Mouse (Mus musculus) cerebellum, adult 9-10 months (tissue): ENCODE data around the gene Gvin1.
"Not testable (repeated sequence)": the region's sequence is repeated elsewhere in the genome, so short reads cannot be mapped to it uniquely, and the experiment has no call there.

Source experiments
- DNase-seq: peaks from one replicate; pipeline ENCODE4 v3.0.0; 2022

The Gvin1 gene

GRCm38 (mm10) chr7:106215177-106215576 lies at the start of gene Gvin1:
TSS of gene Gvin1 (minus strand) at chr7:106215326.
- DNase-seq = not testable (repeated sequence)

GRCm38 (mm10) chr7:106251844-106252517 lies 36.9 kb upstream of the Gvin1 start:
- DNase-seq = no peak

GRCm38 (mm10) chr7:106248922-106249321 lies 33.8 kb upstream of the Gvin1 start:
- DNase-seq = no peak

DNA sequence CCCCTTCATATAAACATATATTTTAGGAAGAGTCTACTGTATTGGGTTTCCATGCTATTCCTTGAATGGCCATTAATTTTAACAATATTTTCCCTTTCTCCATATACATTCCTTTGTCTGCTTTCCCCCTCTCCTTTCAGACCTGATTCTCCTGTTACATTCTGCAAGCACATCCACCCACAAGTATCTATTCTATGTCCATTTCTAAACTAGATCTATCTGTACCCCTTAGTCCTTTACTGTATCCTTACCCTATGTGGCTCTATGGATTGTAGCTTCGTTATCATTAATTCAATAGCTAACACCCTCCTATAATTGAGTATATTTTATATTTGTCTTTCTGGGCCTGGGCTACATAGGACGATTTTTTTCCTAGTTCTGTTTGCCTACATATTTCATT lies 33.1 kb upstream of the Gvin1 start:
- no peak for DNase-seq

DNA sequence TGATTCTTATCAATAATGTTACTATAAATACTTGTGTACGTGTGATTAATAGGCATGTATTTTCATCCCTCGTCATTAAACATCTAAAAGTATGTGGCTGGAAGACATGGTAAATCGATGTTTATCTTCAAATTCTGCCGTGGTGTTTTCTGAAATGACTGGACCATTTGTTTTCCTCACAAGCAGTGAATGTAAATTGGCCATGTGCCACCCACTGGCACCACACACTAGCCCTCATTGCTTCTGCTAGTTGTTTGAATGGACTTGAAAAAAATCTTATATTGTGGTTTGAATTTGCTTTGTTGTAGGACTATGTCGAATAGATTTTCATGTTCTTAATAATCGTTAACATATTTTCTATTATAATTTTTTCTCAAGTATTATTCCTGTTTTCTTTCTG lies 30.5 kb upstream of the Gvin1 start:
- DNase-seq = no peak

DNA sequence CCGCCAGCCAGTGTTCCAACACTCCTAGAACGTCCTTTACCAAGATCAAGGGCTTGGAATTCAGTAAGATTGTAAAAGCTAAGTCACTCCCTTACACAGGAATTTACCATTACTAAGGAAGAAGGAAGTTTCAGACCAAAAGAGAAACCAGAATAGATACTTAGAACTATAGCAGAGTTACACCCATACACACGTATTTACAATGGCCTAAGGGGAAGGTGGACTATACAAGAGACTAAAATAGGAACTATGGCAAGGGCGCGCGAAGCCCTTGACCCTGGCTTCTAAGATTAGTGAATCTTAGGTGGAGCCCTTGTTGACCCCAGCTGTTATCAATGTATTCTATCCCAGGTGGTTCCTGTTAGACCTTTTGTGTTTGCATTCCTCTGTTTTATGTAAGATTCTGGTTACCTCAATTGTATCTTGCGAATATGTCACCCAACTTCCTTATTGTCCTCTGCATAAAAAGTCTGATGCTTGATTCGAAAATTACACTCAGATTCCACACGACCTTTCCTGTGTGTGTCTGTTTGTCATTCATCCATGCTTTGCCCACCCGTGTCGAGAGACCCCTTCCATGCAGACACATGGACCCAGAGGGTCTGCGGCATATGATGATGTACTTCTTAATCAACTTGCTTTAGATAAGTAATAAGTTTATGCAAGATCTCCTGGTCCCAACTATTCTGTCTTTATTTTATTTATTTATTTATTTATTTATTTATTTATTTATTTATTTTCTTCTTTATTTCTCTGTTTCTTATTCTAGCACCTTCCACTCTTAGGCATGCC lies 25.6 kb upstream of the Gvin1 start:
- DNase-seq = not testable (repeated sequence)

GRCm38 (mm10) chr7:106237192-106237465 lies 22.0 kb upstream of the Gvin1 start:
- DNase-seq = no peak

DNA sequence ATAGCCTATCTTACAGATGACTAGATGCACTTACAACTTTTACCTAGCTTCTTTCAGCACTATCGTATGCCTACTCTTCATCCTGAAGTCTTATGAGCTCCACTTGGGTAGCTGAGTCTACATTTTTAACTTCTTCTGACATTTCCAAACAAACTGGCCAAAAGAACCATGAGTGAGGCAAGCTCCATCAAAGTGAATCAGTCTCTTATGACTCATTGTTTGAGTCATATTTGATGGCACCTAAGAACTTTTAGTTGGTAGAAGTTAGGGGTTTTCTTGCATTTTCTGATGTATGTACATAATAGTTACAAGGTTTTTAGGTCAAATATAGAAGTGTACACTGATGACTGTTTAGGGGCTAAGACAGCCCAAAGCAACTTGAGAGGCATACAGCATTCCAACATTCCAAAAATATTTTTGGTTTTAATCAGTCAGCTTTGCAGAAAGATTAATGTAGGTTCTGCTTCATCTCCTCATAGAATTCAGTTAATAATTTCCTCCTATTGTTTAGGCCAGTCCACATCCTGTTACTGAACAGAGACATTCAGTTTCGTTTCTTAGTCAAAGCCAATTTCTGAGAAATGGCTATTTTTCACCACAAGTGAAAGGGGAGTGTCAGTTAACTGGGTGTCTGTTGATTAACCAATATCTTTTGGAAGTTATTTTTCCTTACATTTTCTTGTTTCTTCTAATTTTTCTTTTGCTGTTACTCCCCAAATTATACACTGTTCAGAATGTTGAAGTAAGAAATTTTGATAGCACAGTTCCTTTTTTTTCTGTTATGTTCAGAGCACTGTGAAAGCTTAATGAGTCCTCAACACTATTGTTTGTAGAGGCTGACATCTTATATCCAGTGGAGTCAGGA lies 21.4 kb upstream of the Gvin1 start:
- DNase-seq = no peak

- no peak for DNase-seq
These were observed 20.5 kb upstream of the Gvin1 start for GRCm38 (mm10) chr7:106235596-106235995.

- DNase-seq = not testable (repeated sequence)
These were observed 784 bp upstream of the Gvin1 start for GRCm38 (mm10) chr7:106215910-106216309.

- DNase-seq = not testable (repeated sequence)
These were observed 1.4 kb downstream of the Gvin1 start for GRCm38 (mm10) chr7:106213770-106214169.

DNA sequence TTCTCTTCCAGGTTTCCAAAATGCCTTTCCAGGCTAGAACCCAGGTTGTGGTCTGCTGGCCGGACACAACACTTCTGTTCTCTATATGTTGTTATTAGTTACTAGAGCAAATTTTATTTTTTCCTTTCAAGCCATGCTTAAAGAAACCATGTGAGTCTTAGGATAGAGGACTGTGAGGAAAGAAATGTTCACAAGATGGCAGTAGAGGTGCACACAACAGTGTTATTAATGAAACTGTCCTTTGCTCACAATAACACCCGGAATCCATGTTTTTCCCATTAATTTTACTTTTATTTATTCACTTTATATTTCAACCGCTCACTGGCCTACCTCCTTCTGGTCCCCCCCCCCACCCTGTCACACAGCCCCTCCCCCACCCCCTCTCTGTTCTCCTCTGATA lies 8.5 kb downstream of the Gvin1 start:
- not testable (repeated sequence) for DNase-seq

- DNase-seq = not testable (repeated sequence)
These were observed 38.1 kb downstream of the Gvin1 start for GRCm38 (mm10) chr7:106177065-106177464.

DNA sequence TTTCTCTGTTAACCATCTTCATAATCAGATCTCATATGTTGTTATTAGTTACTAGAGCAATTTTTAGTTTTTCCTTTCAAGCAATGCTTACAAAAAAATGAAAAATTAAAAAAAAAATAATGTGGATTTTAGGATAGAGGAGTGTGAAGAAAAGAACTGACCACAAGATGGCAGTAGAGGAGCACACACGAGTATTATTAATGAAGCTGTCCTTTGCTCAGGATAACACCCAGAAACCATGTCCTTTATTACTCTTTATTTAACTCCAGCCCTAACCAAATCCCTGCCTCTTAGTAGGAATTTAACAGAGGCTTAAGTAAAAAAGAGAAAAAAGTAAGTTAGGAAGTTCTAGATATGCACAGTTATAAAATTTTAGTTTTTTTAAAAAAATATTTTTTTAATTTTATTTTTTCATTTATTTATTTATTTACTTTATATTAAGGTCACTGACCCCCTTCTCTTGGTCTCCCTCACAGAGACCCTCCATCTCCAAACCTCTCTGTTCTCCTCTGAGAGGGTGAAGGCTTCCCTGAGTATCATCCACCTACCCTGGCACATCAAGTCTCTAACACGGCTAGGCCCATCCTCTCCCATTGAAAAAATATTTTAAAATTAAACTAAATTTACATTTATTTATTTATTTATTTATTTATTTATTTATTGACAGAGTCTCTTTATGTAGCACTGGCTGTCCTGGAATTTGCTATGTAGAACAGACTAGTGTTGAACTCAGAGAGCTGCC lies 69.9 kb downstream of the Gvin1 start:
- DNase-seq = not testable (repeated sequence)

GRCm38 (mm10) chr7:106141128-106141895 lies 73.8 kb downstream of the Gvin1 start:
- DNase-seq = not testable (repeated sequence)

GRCm38 (mm10) chr7:106117090-106117948 lies 97.8 kb downstream of the Gvin1 start:
- not testable (repeated sequence) for DNase-seq
